Mouse (Mus musculus): ENCODE data around the gene Coq3. TPM values are rescaled to one million over a fixed set of nuclear protein-coding genes. Genes with fewer than 3 reads are reported as not detected.

Coq3 gene
- polyA plus RNA-seq, 2 experiments, result 3.8 to 9.4 TPM

GRCm38 (mm10) chr4:21865226-21865625, 14.2 kb upstream of the Coq3 start:
- TF ChIP-seq EP300 (IDR thresholded peaks at IDR 0.05; ENCODE audit: low read depth) (no peak), CTCF (IDR thresholded peaks at IDR 0.05; ENCODE audit: low read depth) (no peak)
- DNase-seq (ENCODE audit: low read depth in 3 of 3, low spot score in 3 of 3), result no peak
- no peak overlapping the region for H3K4me3 ChIP-seq (ENCODE audit: insufficient read depth in 1 of 2, low read depth in 2 of 2, low read length in 2 of 2)
- H3K9ac ChIP-seq (replicated peaks), result no peak overlapping the region
- no peaks in the 10 kb centered on the region for H3K27me3 ChIP-seq (ENCODE audit: control insufficient read depth, insufficient read depth, low read length)
- H3K36me3 ChIP-seq (replicated peaks; ENCODE audit: control insufficient read depth, insufficient read depth, low read depth), result peaks cover 62% of the 10 kb centered on the region
- H3K27ac ChIP-seq, result no peak overlapping the region
- H3K9me3 ChIP-seq (ENCODE audit: control insufficient read depth, low read length), result no peaks in the 10 kb centered on the region
- H3K4me1 ChIP-seq (replicated peaks; ENCODE audit: control insufficient read depth in 2 of 2, insufficient read depth in 2 of 2, low read length in 1 of 2), result no peaks in the 10 kb centered on the region
- 92% methylated on average over 1 of the region's 1 CpGs for WGBS (ENCODE audit: insufficient replicate concordance)
- no peak overlapping the region for H3K4me2 ChIP-seq (ENCODE audit: low read depth)
- no peak for ATAC-seq (ENCODE audit: insufficient read depth)

GRCm38 (mm10) chr4:21878776-21879175, 697 bp upstream of the Coq3 start:
- peak overlapping the region; percentile 86 for H3K9ac ChIP-seq (replicated peaks)
- H3K36me3 ChIP-seq (replicated peaks; ENCODE audit: control insufficient read depth, insufficient read depth, low read depth), result peaks cover 16% of the 10 kb centered on the region
- ATAC-seq (ENCODE audit: insufficient read depth) (no peak), DNase-seq (ENCODE audit: low read depth in 3 of 3, low spot score in 3 of 3) (no peak)
- peak overlapping the region; percentile 36; the same call in 1 of the 2 replicates for H3K27ac ChIP-seq
- no peaks in the 10 kb centered on the region for H3K9me3 ChIP-seq (ENCODE audit: control insufficient read depth, low read length)
- no peaks in the 10 kb centered on the region for H3K27me3 ChIP-seq (ENCODE audit: control insufficient read depth, insufficient read depth, low read length)
- peak overlapping the region; percentile 90 to 98; a peak in 3 of 4 replicates for H3K4me3 ChIP-seq (ENCODE audit: insufficient read depth in 1 of 2, low read depth in 2 of 2, low read length in 2 of 2)
- H3K4me2 ChIP-seq (ENCODE audit: low read depth), result peak overlapping the region; percentile 86
- 24% methylated on average over 6 of the region's 6 CpGs for WGBS (ENCODE audit: insufficient replicate concordance)
- TF ChIP-seq CTCF (IDR thresholded peaks at IDR 0.05; ENCODE audit: low read depth) (no peak), EP300 (IDR thresholded peaks at IDR 0.05; ENCODE audit: low read depth) (no peak)
- H3K4me1 ChIP-seq (replicated peaks; ENCODE audit: control insufficient read depth in 2 of 2, insufficient read depth in 2 of 2, low read length in 1 of 2), result peaks cover 2 to 8% of the 10 kb centered on the region in 2 experiments; a peak in 3 of 4 replicates

GRCm38 (mm10) chr4:21882806-21883205, 3.3 kb downstream of the Coq3 start:
- ATAC-seq (ENCODE audit: insufficient read depth), result peak; percentile 24; the same call in 1 of the 2 replicates
- WGBS (ENCODE audit: insufficient replicate concordance), result 66% methylated on average over 6 of the region's 6 CpGs

GRCm38 (mm10) chr4:21885831-21886230, 6.4 kb downstream of the Coq3 start:
- no peaks in the 10 kb centered on the region for H3K27me3 ChIP-seq (ENCODE audit: control insufficient read depth, insufficient read depth, low read length)
- no peak for ATAC-seq (ENCODE audit: insufficient read depth)
- no peak for TF ChIP-seq EP300 (IDR thresholded peaks at IDR 0.05; ENCODE audit: low read depth)
- TF ChIP-seq CTCF (IDR thresholded peaks at IDR 0.05; ENCODE audit: low read depth), result no peak
- no peaks in the 10 kb centered on the region for H3K36me3 ChIP-seq (replicated peaks; ENCODE audit: control insufficient read depth, insufficient read depth, low read depth)
- no peak overlapping the region for H3K27ac ChIP-seq
- H3K9ac ChIP-seq (replicated peaks), result no peak overlapping the region
- no peaks in the 10 kb centered on the region for H3K9me3 ChIP-seq (ENCODE audit: control insufficient read depth, low read length)
- peaks cover 2 to 8% of the 10 kb centered on the region in 2 experiments; a peak in 3 of 4 replicates for H3K4me1 ChIP-seq (replicated peaks; ENCODE audit: control insufficient read depth in 2 of 2, insufficient read depth in 2 of 2, low read length in 1 of 2)
- H3K4me3 ChIP-seq (ENCODE audit: insufficient read depth in 1 of 2, low read depth in 2 of 2, low read length in 2 of 2), result no peak overlapping the region
- H3K4me2 ChIP-seq (ENCODE audit: low read depth), result no peak overlapping the region
- WGBS (ENCODE audit: insufficient replicate concordance), result 74% methylated on average over 8 of the region's 8 CpGs
- DNase-seq (ENCODE audit: low read depth in 3 of 3, low spot score in 3 of 3), result no peak

More at GRCm38 (mm10) chr4:21882806-21883205, 3.3 kb downstream of the Coq3 start:
- no peak overlapping the region for H3K27ac ChIP-seq
- H3K4me3 ChIP-seq (ENCODE audit: insufficient read depth in 1 of 2, low read depth in 2 of 2, low read length in 2 of 2), result no peak overlapping the region
- no peak overlapping the region for H3K9ac ChIP-seq (replicated peaks)
- no peak overlapping the region for H3K4me2 ChIP-seq (ENCODE audit: low read depth)
- H3K27me3 ChIP-seq (ENCODE audit: control insufficient read depth, insufficient read depth, low read length), result no peaks in the 10 kb centered on the region
- DNase-seq (ENCODE audit: low read depth in 3 of 3, low spot score in 3 of 3), result no peak
- no peaks in the 10 kb centered on the region for H3K9me3 ChIP-seq (ENCODE audit: control insufficient read depth, low read length)
- peaks cover 2 to 8% of the 10 kb centered on the region in 2 experiments; a peak in 3 of 4 replicates for H3K4me1 ChIP-seq (replicated peaks; ENCODE audit: control insufficient read depth in 2 of 2, insufficient read depth in 2 of 2, low read length in 1 of 2)
- no peaks in the 10 kb centered on the region for H3K36me3 ChIP-seq (replicated peaks; ENCODE audit: control insufficient read depth, insufficient read depth, low read depth)
- no peak for TF ChIP-seq CTCF (IDR thresholded peaks at IDR 0.05; ENCODE audit: low read depth)
- no peak for TF ChIP-seq EP300 (IDR thresholded peaks at IDR 0.05; ENCODE audit: low read depth)

- H3K4me2 ChIP-seq (ENCODE audit: low read depth), result peak within 1 kb of the TSS; percentile 67
- no peak for DNase-seq (ENCODE audit: low read depth in 3 of 3, low spot score in 3 of 3)
- peak within 1 kb of the TSS; percentile 45 to 51 for H3K4me3 ChIP-seq (ENCODE audit: insufficient read depth in 1 of 2, low read depth in 2 of 2, low read length in 2 of 2)
- H3K9me3 ChIP-seq (ENCODE audit: control insufficient read depth, low read length), result no peaks in the 10 kb centered on the region
- no peak within 1 kb of the TSS for H3K27ac ChIP-seq
- ATAC-seq (ENCODE audit: insufficient read depth), result no peak
- no peaks in the 10 kb centered on the region for H3K4me1 ChIP-seq (replicated peaks; ENCODE audit: control insufficient read depth in 2 of 2, insufficient read depth in 2 of 2, low read length in 1 of 2)
- no peaks in the 10 kb centered on the region for H3K36me3 ChIP-seq (replicated peaks; ENCODE audit: control insufficient read depth, insufficient read depth, low read depth)
- TF ChIP-seq CTCF (IDR thresholded peaks at IDR 0.05; ENCODE audit: low read depth) (no peak), EP300 (IDR thresholded peaks at IDR 0.05; ENCODE audit: low read depth) (no peak)
- no peak within 1 kb of the TSS for H3K9ac ChIP-seq (replicated peaks)
- H3K27me3 ChIP-seq (ENCODE audit: control insufficient read depth, insufficient read depth, low read length), result peaks cover 22% of the 10 kb centered on the region
- WGBS (ENCODE audit: insufficient replicate concordance), result 2% methylated on average over 79 of the region's 83 CpGs
These were observed 51.7 kb downstream of the Coq3 start, which contains the start of gene Faxc for GRCm38 (mm10) chr4:21930971-21931771. Gene Faxc (plus strand): TSS chr4:21931329.

All from liver, embryonic 14.5 days (tissue).